Mouse (Mus musculus) limb, embryonic 10.5 days (tissue): ENCODE measurements around the gene Klhl36. TPM values are rescaled to one million over a fixed set of nuclear protein-coding genes. Genes with fewer than 3 reads are reported as not detected.

ENCODE experiments used
- DNase-seq: peaks from one replicate; pipeline ENCODE4 v3.0.0-alpha.2; 2017; ENCODE audit warnings: low spot score
- H3K27ac ChIP-seq: fragments of 300-500 bp; sonication (generic); 2 replicates; pipeline ENCODE4 v1.5.1; 2016; ENCODE audit warnings: mild to moderate bottlenecking
- H3K27me3 ChIP-seq: fragments of 300-500 bp; sonication (generic); 2 replicates; pipeline ENCODE4 v1.6.1; 2016; ENCODE audit warnings: low read depth, mild to moderate bottlenecking; ENCODE audit not compliant: poor library complexity, severe bottlenecking
- H3K36me3 ChIP-seq: fragments of 300-500 bp; sonication (generic); 2 replicates; pipeline ENCODE4 v1.6.1; 2016; ENCODE audit warnings: mild to moderate bottlenecking, moderate library complexity
- H3K4me1 ChIP-seq: fragments of 300-500 bp; sonication (generic); 2 replicates; pipeline ENCODE4 v1.6.1; 2016
- H3K4me3 ChIP-seq: fragments of 300-500 bp; sonication (generic); 2 replicates; pipeline ENCODE4 v1.5.1; 2016; ENCODE audit warnings: mild to moderate bottlenecking, moderate library complexity
- H3K9me3 ChIP-seq: fragments of 300-500 bp; sonication (generic); replicated peaks from 2 replicates; pipeline ENCODE4 v1.6.1; 2016; ENCODE audit warnings: mild to moderate bottlenecking
- WGBS: fragments of 180-500 bp; shearing (Covaris S2); methylation state at CpG from one replicate; pipeline ENCODE4 v1.1.7; 2016; 5-methylcytosine and 5-hydroxymethylcytosine counted together
- polyA plus RNA-seq: library from polyadenylated mRNA; unstranded; fragments of >200 nt; fragmentation: Nextera tagmentation; extraction: Ambion mirVana; gene quantifications from 2 replicates; pipeline ENCODE4 v1.2.1, GENCODE M21; 2016

Klhl36 gene
- polyA plus RNA-seq, 1 experiment from 2014 or later, result 7.9 TPM

GRCm38 (mm10) chr8:119857767-119858166 lies 4.3 kb upstream of the Klhl36 start:
- Histone ChIP-seq H3K36me3 (no peaks in the 10 kb centered on the region), H3K9me3 (no peaks in the 10 kb centered on the region), H3K27me3 (peaks cover 24% of the 10 kb centered on the region), H3K27ac (no peak overlapping the region), H3K4me1 (peaks cover 31% of the 10 kb centered on the region), H3K4me3 (no peak overlapping the region)
- 82% methylated on average over 6 of the region's 6 CpGs for WGBS
- DNase-seq, result no peak

DNA sequence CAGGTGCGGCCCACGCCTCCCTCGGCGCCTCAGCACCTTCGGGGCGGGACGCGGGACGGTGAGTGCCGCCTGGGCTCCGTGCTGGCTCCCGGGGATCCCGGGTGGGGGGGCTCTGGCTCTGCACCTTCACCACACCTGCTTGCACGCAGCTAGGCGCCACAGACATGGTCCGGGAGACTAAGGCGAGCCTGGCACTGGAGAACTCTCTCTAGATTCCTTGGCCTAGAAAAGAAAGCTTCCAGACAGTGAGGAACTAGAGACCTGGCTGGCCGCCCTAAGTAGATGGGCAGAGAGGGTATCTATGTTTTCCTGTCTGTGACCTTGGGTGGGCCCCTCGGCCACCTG lies 296 bp downstream of the Klhl36 start:
- no peaks in the 10 kb centered on the region for H3K9me3 ChIP-seq
- peaks cover 32% of the 10 kb centered on the region for H3K4me1 ChIP-seq
- peak overlapping the region; percentile 81 for H3K27ac ChIP-seq
- H3K27me3 ChIP-seq, result peaks cover 42% of the 10 kb centered on the region
- no peaks in the 10 kb centered on the region for H3K36me3 ChIP-seq
- H3K4me3 ChIP-seq, result peak overlapping the region; percentile 68
- WGBS, result 1% methylated on average over 19 of the region's 19 CpGs
- DNase-seq, result no peak

DNA sequence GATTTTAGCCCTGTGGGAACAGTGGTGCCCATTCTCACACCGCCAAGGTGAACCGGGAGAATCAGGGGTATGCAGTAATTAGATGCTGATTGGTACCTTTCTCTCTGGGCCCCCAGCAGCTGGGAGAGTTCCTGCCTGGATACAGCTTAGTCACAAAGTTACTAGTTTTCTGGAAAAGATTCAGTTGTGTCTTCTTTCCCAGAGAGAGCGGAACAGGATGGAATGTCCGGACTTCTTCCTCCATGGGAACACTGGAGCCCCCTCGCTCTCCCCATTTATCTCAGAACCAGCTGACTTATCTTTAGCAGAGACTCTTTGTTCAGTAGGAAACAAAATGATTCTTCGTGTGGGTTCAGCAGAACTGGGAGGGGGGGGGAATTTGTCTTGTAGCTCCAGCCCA lies 683 bp downstream of the Klhl36 start:
- peak overlapping the region; percentile 68 for H3K4me3 ChIP-seq
- no peaks in the 10 kb centered on the region for H3K9me3 ChIP-seq
- H3K36me3 ChIP-seq, result no peaks in the 10 kb centered on the region
- 16% methylated on average over 6 of the region's 6 CpGs for WGBS
- no peak for DNase-seq
- H3K4me1 ChIP-seq, result peaks cover 32% of the 10 kb centered on the region
- peaks cover 42% of the 10 kb centered on the region for H3K27me3 ChIP-seq
- H3K27ac ChIP-seq, result peak overlapping the region; percentile 81; the same call in 1 of the 2 replicates

DNA sequence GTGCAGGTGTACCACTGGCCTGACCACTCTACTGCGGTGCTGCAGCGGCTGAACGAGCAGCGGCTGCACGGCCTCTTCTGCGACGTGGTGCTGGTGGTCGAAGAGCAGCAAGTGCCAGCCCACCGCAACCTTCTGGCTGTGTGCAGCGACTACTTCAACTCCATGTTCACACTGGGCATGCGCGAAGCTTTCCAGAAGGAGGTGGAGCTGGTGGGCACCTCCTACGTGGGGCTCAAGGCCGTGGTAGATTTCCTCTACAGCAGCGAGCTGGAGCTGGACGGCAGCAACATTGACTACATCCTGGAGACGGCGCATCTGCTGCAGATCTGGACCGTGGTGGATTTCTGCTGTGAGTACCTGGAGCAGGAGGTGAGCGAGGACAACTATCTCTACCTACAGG lies 7.5 kb downstream of the Klhl36 start:
- Histone ChIP-seq H3K4me3 (no peak overlapping the region), H3K9me3 (no peaks in the 10 kb centered on the region; the same call in 1 of the 2 replicates), H3K36me3 (peaks cover 27% of the 10 kb centered on the region), H3K4me1 (no peaks in the 10 kb centered on the region), H3K27me3 (peaks cover 25% of the 10 kb centered on the region), H3K27ac (no peak overlapping the region)
- no peak for DNase-seq
- 79% methylated on average over 20 of the region's 20 CpGs for WGBS

DNA sequence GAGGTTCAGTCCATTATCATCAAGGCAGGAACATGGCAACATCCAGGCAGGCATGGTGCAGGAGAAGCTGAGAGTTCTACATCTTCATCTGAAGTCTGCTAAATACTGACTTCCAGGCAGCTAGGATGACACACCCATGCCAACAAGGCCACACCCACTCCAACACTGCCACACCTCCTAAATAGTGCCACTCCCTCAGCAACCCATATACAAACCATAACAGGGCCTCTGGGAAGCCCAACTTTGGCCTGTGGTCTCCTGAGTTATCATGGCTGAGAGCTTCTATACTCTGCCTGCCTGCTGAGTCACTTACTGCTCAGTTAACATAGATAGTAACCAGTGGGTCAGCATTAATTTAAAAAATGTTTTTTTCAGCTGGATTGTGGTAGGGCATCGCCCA lies 11.1 kb downstream of the Klhl36 start:
- Histone ChIP-seq H3K4me1 (peaks cover 5% of the 10 kb centered on the region; the same call in 1 of the 2 replicates), H3K27ac (no peak overlapping the region), H3K4me3 (no peak overlapping the region), H3K27me3 (peaks cover 19% of the 10 kb centered on the region), H3K36me3 (peaks cover 29% of the 10 kb centered on the region), H3K9me3 (no peaks in the 10 kb centered on the region; the same call in 1 of the 2 replicates)
- 95% methylated on average over 1 of the region's 1 CpGs for WGBS
- DNase-seq, result no peak

DNA sequence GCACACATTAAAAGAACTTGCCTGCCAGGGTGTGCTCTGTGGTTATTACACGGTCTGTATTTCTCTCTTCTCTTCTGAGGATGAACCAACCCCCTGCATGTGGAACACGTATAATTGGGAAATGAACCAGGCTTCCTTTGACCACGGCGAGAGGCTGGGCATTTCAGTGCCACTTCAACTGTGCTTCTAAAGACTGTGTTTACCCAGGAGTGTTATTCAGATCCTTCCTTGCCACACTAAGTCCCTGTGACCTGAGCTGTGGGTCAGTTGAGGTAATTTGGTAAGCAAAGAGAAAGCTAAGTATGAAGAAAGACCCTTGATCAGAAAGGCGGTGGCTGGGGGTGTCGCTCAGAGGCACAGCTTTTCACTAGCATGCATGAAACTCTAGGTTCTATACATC lies 19.2 kb downstream of the Klhl36 start:
- WGBS, result 84% methylated on average over 6 of the region's 6 CpGs
- no peak for DNase-seq
- H3K4me3 ChIP-seq, result no peak overlapping the region
- no peaks in the 10 kb centered on the region for H3K36me3 ChIP-seq
- H3K9me3 ChIP-seq, result no peaks in the 10 kb centered on the region
- H3K27me3 ChIP-seq, result peaks cover 16% of the 10 kb centered on the region; the same call in 1 of the 2 replicates
- H3K4me1 ChIP-seq, result peaks cover 14% of the 10 kb centered on the region
- no peak overlapping the region for H3K27ac ChIP-seq

GRCm38 (mm10) chr8:119881917-119882316 lies 19.9 kb downstream of the Klhl36 start:
- DNase-seq, result no peak
- no peaks in the 10 kb centered on the region for H3K9me3 ChIP-seq
- 68% methylated on average over 8 of the region's 8 CpGs for WGBS
- H3K4me1 ChIP-seq, result peaks cover 12% of the 10 kb centered on the region
- H3K27me3 ChIP-seq, result peaks cover 16% of the 10 kb centered on the region; the same call in 1 of the 2 replicates
- no peaks in the 10 kb centered on the region for H3K36me3 ChIP-seq
- no peak overlapping the region for H3K27ac ChIP-seq
- H3K4me3 ChIP-seq, result no peak overlapping the region

DNA sequence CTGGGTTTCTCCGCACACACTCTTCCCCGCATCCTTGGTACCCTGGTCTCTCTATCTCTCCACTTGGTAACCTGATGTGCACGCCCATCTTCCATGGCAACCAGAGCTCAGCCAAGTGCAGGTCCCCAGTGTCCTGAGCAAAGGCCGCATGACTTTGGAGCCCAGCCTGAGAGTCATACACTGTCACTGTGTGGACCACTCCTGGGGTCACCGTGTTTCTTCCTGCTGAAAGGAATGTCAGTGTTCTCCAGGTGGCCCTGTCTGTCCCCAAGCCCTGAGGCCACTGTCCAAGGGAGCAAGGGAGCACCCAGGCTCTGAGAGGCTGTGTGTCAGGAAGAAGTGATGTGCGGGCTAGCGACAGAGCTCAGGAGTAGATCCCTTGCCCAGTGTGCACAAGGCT lies 21.2 kb downstream of the Klhl36 start:
- H3K27ac ChIP-seq, result no peak overlapping the region
- no peaks in the 10 kb centered on the region for H3K9me3 ChIP-seq
- peaks cover 12% of the 10 kb centered on the region; the same call in 1 of the 2 replicates for H3K27me3 ChIP-seq
- no peak for DNase-seq
- WGBS, result 93% methylated on average over 7 of the region's 7 CpGs
- H3K4me1 ChIP-seq, result peaks cover 12% of the 10 kb centered on the region
- no peaks in the 10 kb centered on the region for H3K36me3 ChIP-seq
- H3K4me3 ChIP-seq, result no peak overlapping the region

DNA sequence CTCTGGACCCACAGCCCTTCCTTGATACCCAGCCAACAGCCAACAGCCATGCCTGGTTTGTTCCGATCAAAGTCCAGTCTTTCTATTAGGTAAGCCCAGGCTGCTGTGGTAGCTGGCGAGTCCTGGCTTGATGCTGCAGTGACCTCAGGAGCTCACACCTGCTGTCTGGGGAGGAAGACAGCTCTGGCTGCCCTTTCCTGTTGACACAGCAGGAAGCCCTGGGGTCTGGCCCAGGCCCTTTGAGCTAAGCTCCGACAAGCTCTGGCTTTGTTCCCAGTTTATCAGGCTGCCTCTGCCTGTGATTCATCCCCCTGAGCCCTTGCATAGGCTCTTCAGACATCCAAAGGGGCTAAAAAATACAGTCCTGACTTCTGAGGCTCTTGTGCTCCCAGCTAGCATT lies 23.5 kb downstream of the Klhl36 start:
- 0 out of 2 replicates have a peak overlapping the region, but pooled peaks have one; percentile 4 for H3K27ac ChIP-seq
- H3K9me3 ChIP-seq, result no peaks in the 10 kb centered on the region
- H3K27me3 ChIP-seq, result no peaks in the 10 kb centered on the region
- peaks cover 12% of the 10 kb centered on the region for H3K4me1 ChIP-seq
- 38% methylated on average over 3 of the region's 3 CpGs for WGBS
- no peak overlapping the region for H3K4me3 ChIP-seq
- H3K36me3 ChIP-seq, result no peaks in the 10 kb centered on the region
- no peak for DNase-seq

GRCm38 (mm10) chr8:119887130-119887529 lies 25.1 kb downstream of the Klhl36 start:
- H3K4me3 ChIP-seq, result no peak overlapping the region
- peaks cover 7% of the 10 kb centered on the region for H3K4me1 ChIP-seq
- no peaks in the 10 kb centered on the region for H3K36me3 ChIP-seq
- 96% methylated on average over 3 of the region's 3 CpGs for WGBS
- H3K27me3 ChIP-seq, result no peaks in the 10 kb centered on the region
- H3K9me3 ChIP-seq, result no peaks in the 10 kb centered on the region
- DNase-seq, result peak; percentile 75
- H3K27ac ChIP-seq, result no peak overlapping the region

GRCm38 (mm10) chr8:119888012-119888411 lies 25.9 kb downstream of the Klhl36 start:
- 77% methylated on average over 4 of the region's 4 CpGs for whole genome bisulfite sequencing
- Histone ChIP-seq H3K4me1 (peaks cover 7% of the 10 kb centered on the region), H3K27ac (no peak overlapping the region), H3K9me3 (no peaks in the 10 kb centered on the region), H3K36me3 (no peaks in the 10 kb centered on the region), H3K27me3 (no peaks in the 10 kb centered on the region), H3K4me3 (no peak overlapping the region)
- DNase-seq, result no peak

- no peak overlapping the region for H3K27ac ChIP-seq
- H3K9me3 ChIP-seq, result no peaks in the 10 kb centered on the region
- 81% methylated on average over 4 of the region's 4 CpGs for WGBS
- H3K4me1 ChIP-seq, result peaks cover 7% of the 10 kb centered on the region
- H3K27me3 ChIP-seq, result peaks cover 29% of the 10 kb centered on the region
- no peak overlapping the region for H3K4me3 ChIP-seq
- no peak for DNase-seq
- H3K36me3 ChIP-seq, result no peaks in the 10 kb centered on the region
These were observed 35.0 kb downstream of the Klhl36 start for GRCm38 (mm10) chr8:119897069-119897468.

- WGBS, result 19% methylated on average over 13 of the region's 13 CpGs
- H3K27me3 ChIP-seq, result peaks cover 29% of the 10 kb centered on the region
- no peak overlapping the region for H3K27ac ChIP-seq
- H3K4me3 ChIP-seq, result 0 out of 2 replicates have a peak overlapping the region, but pooled peaks have one; percentile 9
- peaks cover 7% of the 10 kb centered on the region for H3K4me1 ChIP-seq
- no peaks in the 10 kb centered on the region for H3K36me3 ChIP-seq
- H3K9me3 ChIP-seq, result no peaks in the 10 kb centered on the region
- DNase-seq, result peak; percentile 37
These were observed 35.9 kb downstream of the Klhl36 start for GRCm38 (mm10) chr8:119897933-119898332.

DNA sequence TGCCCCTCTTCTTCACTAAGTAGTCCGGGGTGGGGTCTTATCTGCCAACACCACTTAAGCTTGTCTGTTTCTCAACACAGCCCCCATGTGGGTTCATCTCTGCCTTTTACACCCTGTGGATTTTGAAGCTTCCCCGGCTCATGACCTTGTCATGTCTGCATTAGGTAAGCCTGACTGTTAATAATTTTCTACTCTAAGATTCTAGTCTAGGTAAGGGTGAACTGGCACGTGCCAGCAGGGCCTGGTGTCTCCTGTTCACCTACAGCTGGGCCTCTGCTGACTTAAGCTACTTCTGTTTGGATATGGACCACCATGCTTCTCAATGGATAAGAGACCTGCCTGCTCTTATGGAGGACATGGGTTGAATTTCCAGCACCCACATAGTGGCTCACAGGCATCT lies 39.3 kb downstream of the Klhl36 start:
- H3K36me3 ChIP-seq, result no peaks in the 10 kb centered on the region
- WGBS, result 80% methylated on average over 3 of the region's 3 CpGs
- no peaks in the 10 kb centered on the region for H3K9me3 ChIP-seq
- no peak overlapping the region for H3K27ac ChIP-seq
- H3K27me3 ChIP-seq, result peaks cover 29% of the 10 kb centered on the region
- peaks cover 15% of the 10 kb centered on the region for H3K4me1 ChIP-seq
- no peak overlapping the region for H3K4me3 ChIP-seq
- DNase-seq, result no peak
